Mouse (Mus musculus) cerebellum, adult 11-12 months (tissue): ENCODE measurements at regions not wholly inside any gene's neighbourhood (a gene's known extent, or its start where the extent isn't known, plus 50 kb on each side); places are given as distances from the start of the nearest gene placed in this dataset.

ENCODE experiments used
- DNase-seq: peaks from one replicate; pipeline ENCODE4 v3.0.0; 2022

- DNase-seq: no peak
These were observed 658.2 kb downstream of the Rps29 start for GRCm38 (mm10) chr12:68500794-68501193.

GRCm38 (mm10) chr12:68463032-68463431 lies 696.0 kb downstream of the Rps29 start:
- no peak for DNase-seq

GRCm38 (mm10) chr12:68458196-68458595 lies 700.8 kb downstream of the Rps29 start:
- no peak for DNase-seq

- DNase-seq: no peak
These were observed 732.4 kb downstream of the Rps29 start for GRCm38 (mm10) chr12:68426601-68427000.

- no peak for DNase-seq
These were observed 734.0 kb downstream of the Rps29 start for GRCm38 (mm10) chr12:68425006-68425405.
